Mouse (Mus musculus): ENCODE measurements around the gene Stab2.

Stab2 gene

GRCm38 (mm10) chr10:86825871-86826522 is 181.8 kb downstream of the Stab2 start:
- in situ Hi-C loops (cut with MboI), result no loop called here

- in situ Hi-C loops (cut with MboI), result no loop called here
Measured at GRCm38 (mm10) chr10:86824871-86825270, 183.0 kb downstream of the Stab2 start.

- in situ Hi-C loops (cut with MboI), result no loop called here
Measured at GRCm38 (mm10) chr10:86824093-86824492, 183.7 kb downstream of the Stab2 start.

- in situ Hi-C loops (cut with MboI), result no loop called here
Measured at GRCm38 (mm10) chr10:86821014-86821413, 186.8 kb downstream of the Stab2 start.

- in situ Hi-C loops (cut with MboI), result no loop called here
Measured at GRCm38 (mm10) chr10:86819649-86820165, 188.1 kb downstream of the Stab2 start.

GRCm38 (mm10) chr10:86815133-86815532 is 192.7 kb downstream of the Stab2 start:
- in situ Hi-C loops (cut with MboI), result no loop called here

GRCm38 (mm10) chr10:86814292-86815131 is 193.3 kb downstream of the Stab2 start:
- in situ Hi-C loops (cut with MboI), result no loop called here

GRCm38 (mm10) chr10:86810612-86811011 is 197.2 kb downstream of the Stab2 start:
- in situ Hi-C loops (cut with MboI), result no loop called here

GRCm38 (mm10) chr10:86810000-86810399 is 197.8 kb downstream of the Stab2 start:
- in situ Hi-C loops (cut with MboI), result no loop called here

- in situ Hi-C loops (cut with MboI), result no loop called here
Measured at GRCm38 (mm10) chr10:86808013-86808758, 199.6 kb downstream of the Stab2 start.

- in situ Hi-C loops (cut with MboI), result no loop called here
Measured at GRCm38 (mm10) chr10:86807362-86807761, 200.5 kb downstream of the Stab2 start.

- in situ Hi-C loops (cut with MboI), result no loop called here
Measured at GRCm38 (mm10) chr10:86796073-86796741, 211.6 kb downstream of the Stab2 start.

- in situ Hi-C loops (cut with MboI), result no loop called here
Measured at GRCm38 (mm10) chr10:86794794-86795535, 212.9 kb downstream of the Stab2 start.

- in situ Hi-C loops (cut with MboI), result no loop called here
Measured at GRCm38 (mm10) chr10:86794196-86794595, 213.6 kb downstream of the Stab2 start.

GRCm38 (mm10) chr10:86793509-86793951 is 214.3 kb downstream of the Stab2 start:
- in situ Hi-C loops (cut with MboI), result no loop called here

GRCm38 (mm10) chr10:86791507-86792184 is 216.2 kb downstream of the Stab2 start:
- in situ Hi-C loops (cut with MboI), result no loop called here

Data from mature B cell (primary cell).